Mouse (Mus musculus) lung, adult 2 months (tissue): ENCODE results near the gene Zim1. TPM values are rescaled to one million over a fixed set of nuclear protein-coding genes. Genes with fewer than 3 reads are reported as not detected.

Source experiments
- DNase-seq: peaks from one replicate; pipeline ENCODE4 v3.0.0; 2022
- H3K4me1 ChIP-seq: fragments of 200-500 bp; 2 replicates; pipeline ENCODE4 v1.6.1; 2011; ENCODE audit warnings: low read length; ENCODE audit not compliant: control insufficient read depth, insufficient read depth
- H3K4me3 ChIP-seq: fragments of 200-500 bp; replicated peaks from 2 replicates; pipeline ENCODE3; 2011; ENCODE audit warnings: low read depth, mild to moderate bottlenecking, control low read depth, low read length; ENCODE audit errors: extremely low read depth
- CTCF ChIP-seq: fragments of 200-500 bp; IDR thresholded peaks from 2 replicates; pipeline ENCODE4 v1.5.1; 2011; ENCODE audit warnings: mild to moderate bottlenecking, low read length, control low read depth; ENCODE audit not compliant: insufficient read depth
- POLR2A ChIP-seq: fragments of 200-500 bp; IDR thresholded peaks from 2 replicates; pipeline ENCODE4 v1.6.1; 2011; ENCODE audit warnings: low read depth, mild to moderate bottlenecking, control low read depth, low read length, borderline replicate concordance; ENCODE audit errors: extremely low read depth
- WGBS: fragments of 180-500 bp; shearing (Covaris S2); methylation state at CpG from one replicate; pipeline ENCODE4 v1.1.7; 2018; 5-methylcytosine and 5-hydroxymethylcytosine counted together
- polyA plus RNA-seq: library from polyadenylated mRNA; depleted of rRNA; stranded (reverse); fragments of >200 nt; gene quantifications from 2 replicates; pipeline ENCODE4 v1.2.3, GENCODE M21; 2012; rRNA removed

Zim1 gene
- polyA plus RNA-seq, 1 experiment, result 0.66 TPM

DNA sequence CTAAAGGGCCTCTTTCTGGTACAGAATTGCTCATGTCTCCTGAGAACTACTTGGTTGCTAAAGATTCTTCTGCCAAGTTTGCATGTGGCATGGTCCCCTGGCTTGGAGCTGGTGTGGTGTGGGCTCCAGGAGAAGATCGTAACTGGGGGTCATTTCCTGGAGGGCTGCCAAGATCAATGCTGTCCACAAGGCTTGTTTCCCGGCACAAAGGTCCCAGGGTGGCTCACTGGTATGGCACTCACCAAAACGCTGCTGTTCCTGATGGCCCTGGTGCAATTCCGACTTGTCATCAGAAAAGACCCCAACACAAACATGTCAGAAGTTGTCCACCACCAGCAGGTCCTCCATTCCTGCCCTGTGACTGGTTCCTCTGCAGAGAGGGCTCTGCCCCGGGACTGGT is 44.1 kb downstream of the Zim1 start:
- no peak for DNase-seq
- Histone ChIP-seq H3K4me3 (no peak overlapping the region), H3K4me1 (no peaks in the 10 kb centered on the region)
- TF ChIP-seq POLR2A, result no peak
- no peak for TF ChIP-seq CTCF
- WGBS, result 59% methylated on average over 5 of the region's 5 CpGs

- H3K4me3 ChIP-seq, result no peak overlapping the region
- DNase-seq, result no peak
- WGBS, result 54% methylated on average over 7 of the region's 7 CpGs
- TF ChIP-seq POLR2A, result no peak
- no peak for TF ChIP-seq CTCF
- H3K4me1 ChIP-seq, result no peaks in the 10 kb centered on the region
Observed at GRCm38 (mm10) chr7:6651221-6651620, 45.0 kb downstream of the Zim1 start.

DNA sequence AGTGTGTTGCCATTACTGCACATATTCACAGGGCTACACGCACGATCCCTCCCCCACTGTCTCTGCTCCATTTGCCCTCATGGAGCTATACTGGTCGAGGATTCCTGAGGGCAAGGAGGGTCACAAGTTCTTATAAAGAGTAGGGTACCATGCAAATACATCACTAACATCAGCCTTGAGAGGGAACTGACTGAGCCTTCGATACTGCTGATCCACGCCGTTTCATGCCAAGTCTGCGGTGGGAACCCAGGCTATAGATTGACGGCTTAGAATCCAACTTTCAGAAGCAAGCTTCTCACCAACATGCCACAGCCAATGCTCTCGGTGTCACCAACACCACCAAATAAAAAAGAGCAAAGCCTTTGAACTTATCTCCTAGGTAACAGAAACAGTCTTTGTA is 45.7 kb downstream of the Zim1 start:
- 88% methylated on average over 9 of the region's 9 CpGs for WGBS
- TF ChIP-seq POLR2A (no peak), CTCF (no peak)
- DNase-seq, result no peak
- Histone ChIP-seq H3K4me3 (no peak overlapping the region), H3K4me1 (no peaks in the 10 kb centered on the region)

DNA sequence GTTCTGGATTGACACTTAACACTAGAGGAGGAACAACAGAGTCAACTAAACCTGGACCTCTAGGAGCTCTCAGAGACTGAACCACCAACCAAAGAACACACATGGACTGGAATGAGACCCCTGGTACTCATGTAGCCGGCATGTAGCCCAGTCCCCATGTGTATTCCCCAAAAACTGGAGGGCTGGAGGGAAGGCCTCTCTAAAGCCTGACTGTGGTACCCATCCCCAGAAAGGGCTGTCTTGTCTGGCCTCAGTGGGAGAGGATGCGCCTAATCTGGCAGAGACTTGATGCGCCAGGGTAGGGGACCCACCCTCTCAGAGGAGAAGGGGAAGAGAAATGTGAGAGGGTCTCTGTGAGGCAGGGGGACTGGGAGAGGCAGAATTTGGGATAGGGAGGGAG is 50.4 kb downstream of the Zim1 start:
- Histone ChIP-seq H3K4me3 (no peak overlapping the region), H3K4me1 (no peaks in the 10 kb centered on the region)
- WGBS, result 85% methylated on average over 3 of the region's 3 CpGs
- no peak for TF ChIP-seq POLR2A
- no peak for TF ChIP-seq CTCF
- DNase-seq, result no peak

DNA sequence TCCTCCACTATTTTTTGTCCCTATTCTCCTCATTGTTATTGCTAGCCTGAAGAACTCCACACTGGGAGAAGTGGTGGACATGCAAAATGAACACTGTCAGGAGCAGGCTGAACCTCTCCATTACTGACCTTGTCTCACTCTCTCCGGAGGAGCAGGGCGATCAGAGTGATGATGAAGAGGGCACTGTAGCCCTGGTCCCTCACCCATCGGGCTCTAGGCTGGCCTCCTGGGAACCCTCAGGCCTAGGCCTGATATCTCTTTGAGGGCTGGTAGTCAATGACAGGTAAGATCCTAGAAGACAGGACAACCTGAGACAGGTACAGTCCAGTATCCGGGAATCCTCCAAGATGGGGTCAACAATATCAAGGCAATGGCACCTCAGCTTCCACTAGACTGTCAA is 58.2 kb downstream of the Zim1 start:
- Histone ChIP-seq H3K4me1 (no peaks in the 10 kb centered on the region), H3K4me3 (no peak overlapping the region)
- TF ChIP-seq CTCF (no peak), POLR2A (no peak)
- no peak for DNase-seq
- 94% methylated on average over 4 of the region's 4 CpGs for WGBS

DNA sequence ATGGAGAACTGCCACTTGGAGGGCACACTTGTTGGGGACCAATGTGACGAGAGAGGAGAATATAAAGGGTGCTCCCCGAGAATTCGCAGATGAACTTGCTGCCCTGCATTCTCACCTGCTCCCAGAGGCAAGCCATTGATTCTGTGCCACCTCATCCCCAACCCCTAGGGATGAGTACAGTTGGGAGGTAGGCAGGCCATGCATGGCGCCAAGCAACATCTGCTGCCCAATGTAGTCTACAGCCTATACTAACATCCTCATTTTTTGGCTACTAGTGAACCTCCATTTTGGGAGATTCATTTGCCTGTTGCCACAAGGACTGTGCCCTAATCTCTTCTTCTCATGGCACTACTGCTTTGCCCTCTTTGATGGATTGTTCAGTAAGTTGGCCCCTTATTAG is 59.5 kb downstream of the Zim1 start:
- Histone ChIP-seq H3K4me1 (no peaks in the 10 kb centered on the region), H3K4me3 (no peak overlapping the region)
- no peak for DNase-seq
- 88% methylated on average over 4 of the region's 4 CpGs for WGBS
- TF ChIP-seq CTCF (no peak), POLR2A (no peak)

DNA sequence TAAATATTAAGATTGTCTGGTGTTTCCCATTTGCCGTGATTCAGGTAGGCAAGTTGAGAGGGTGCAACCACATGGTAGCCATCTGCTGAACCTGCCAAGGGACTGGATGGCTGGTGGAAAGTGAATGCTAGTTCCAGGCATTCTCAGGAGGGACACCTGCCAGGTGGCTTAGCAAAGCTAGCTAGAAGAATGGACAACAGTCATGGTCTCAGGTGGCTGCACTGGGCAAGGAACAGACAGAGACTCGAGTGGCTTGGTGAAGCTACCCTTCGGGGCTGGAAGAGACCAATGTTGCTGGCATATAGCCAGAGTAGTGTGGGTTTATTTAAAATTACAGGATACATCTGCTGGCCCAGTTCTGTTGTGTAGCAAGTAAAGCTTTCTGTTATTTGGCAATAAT is 60.4 kb downstream of the Zim1 start:
- no peak for DNase-seq
- Histone ChIP-seq H3K4me3 (no peak overlapping the region), H3K4me1 (no peaks in the 10 kb centered on the region)
- WGBS, result 61% methylated on average over 3 of the region's 3 CpGs
- TF ChIP-seq CTCF, result no peak
- no peak for TF ChIP-seq POLR2A

Other genes starting within 250 kb of the Zim1 start
- gene Olfr1336, start 240.3 kb downstream of the Zim1 start, polyA plus RNA-seq, result not detected in 2 replicates
- not detected in 2 replicates for gene Olfr1346, start 229.3 kb downstream of the Zim1 start, polyA plus RNA-seq
- not detected in 2 replicates for gene Olfr5, start 209.5 kb downstream of the Zim1 start, polyA plus RNA-seq
- gene Olfr1347, start 196.7 kb downstream of the Zim1 start, polyA plus RNA-seq, result not detected in 2 replicates
- gene Olfr1348, start 187.7 kb downstream of the Zim1 start, polyA plus RNA-seq, result not detected in 2 replicates
- not detected in 2 replicates for gene Olfr1349, start 173.5 kb downstream of the Zim1 start, polyA plus RNA-seq
- not detected in 2 replicates for gene Olfr1350, start 131.6 kb downstream of the Zim1 start, polyA plus RNA-seq
- gene Peg3, start 34.0 kb upstream of the Zim1 start, polyA plus RNA-seq, result 3.1 and 5.4 TPM in 2 replicates
- 0.04 TPM in 1 of 2 replicates, not detected in the other for gene Usp29, start 34.1 kb upstream of the Zim1 start, polyA plus RNA-seq